Mouse (Mus musculus): ENCODE measurements around the gene Pax8. TPM values are rescaled to one million over a fixed set of nuclear protein-coding genes. Genes with fewer than 3 reads are reported as not detected.

Gene Pax8
- polyA plus RNA-seq, 1 experiment from 2014 or later, result 23.7 TPM

- Histone ChIP-seq H3K27ac (no peak overlapping the region), H3K36me3 (no peaks in the 10 kb centered on the region), H3K4me3 (no peak overlapping the region), H3K9me3 (no peaks in the 10 kb centered on the region), H3K27me3 (ENCODE audit: insufficient read depth, poor library complexity, severe bottlenecking) (no peaks in the 10 kb centered on the region), H3K4me1 (replicated peaks) (no peaks in the 10 kb centered on the region)
- no peak for DNase-seq (ENCODE audit: low spot score)
- WGBS, result 27% methylated on average over 2 of the region's 2 CpGs
Measured at GRCm38 (mm10) chr2:24397115-24397514, 78.3 kb downstream of the Pax8 start.

DNA sequence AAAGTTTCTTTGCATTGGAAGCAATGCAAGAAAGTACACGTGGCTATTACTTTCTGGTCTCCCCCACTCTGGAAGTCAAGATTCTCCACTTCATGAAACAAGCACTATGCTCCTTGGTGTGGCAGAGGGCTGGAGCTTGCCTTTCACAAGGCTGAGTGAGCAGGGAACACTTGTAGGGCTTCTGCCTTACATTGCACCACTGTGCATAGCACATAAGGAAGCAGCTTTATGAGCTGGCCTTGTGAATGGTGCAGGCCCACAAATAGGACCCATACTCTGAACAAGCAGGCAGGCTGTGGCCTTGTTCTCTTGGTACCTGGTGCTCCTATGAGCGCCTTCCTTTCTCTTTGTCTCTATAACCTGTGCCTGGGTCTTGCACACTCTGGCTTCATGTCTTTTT is 82.1 kb downstream of the Pax8 start:
- Histone ChIP-seq H3K4me1 (replicated peaks) (no peaks in the 10 kb centered on the region), H3K27me3 (ENCODE audit: insufficient read depth, poor library complexity, severe bottlenecking) (no peaks in the 10 kb centered on the region), H3K9me3 (no peaks in the 10 kb centered on the region), H3K27ac (no peak overlapping the region), H3K4me3 (no peak overlapping the region), H3K36me3 (no peaks in the 10 kb centered on the region)
- no peak for DNase-seq (ENCODE audit: low spot score)
- WGBS, result 88% methylated on average over 2 of the region's 2 CpGs

DNA sequence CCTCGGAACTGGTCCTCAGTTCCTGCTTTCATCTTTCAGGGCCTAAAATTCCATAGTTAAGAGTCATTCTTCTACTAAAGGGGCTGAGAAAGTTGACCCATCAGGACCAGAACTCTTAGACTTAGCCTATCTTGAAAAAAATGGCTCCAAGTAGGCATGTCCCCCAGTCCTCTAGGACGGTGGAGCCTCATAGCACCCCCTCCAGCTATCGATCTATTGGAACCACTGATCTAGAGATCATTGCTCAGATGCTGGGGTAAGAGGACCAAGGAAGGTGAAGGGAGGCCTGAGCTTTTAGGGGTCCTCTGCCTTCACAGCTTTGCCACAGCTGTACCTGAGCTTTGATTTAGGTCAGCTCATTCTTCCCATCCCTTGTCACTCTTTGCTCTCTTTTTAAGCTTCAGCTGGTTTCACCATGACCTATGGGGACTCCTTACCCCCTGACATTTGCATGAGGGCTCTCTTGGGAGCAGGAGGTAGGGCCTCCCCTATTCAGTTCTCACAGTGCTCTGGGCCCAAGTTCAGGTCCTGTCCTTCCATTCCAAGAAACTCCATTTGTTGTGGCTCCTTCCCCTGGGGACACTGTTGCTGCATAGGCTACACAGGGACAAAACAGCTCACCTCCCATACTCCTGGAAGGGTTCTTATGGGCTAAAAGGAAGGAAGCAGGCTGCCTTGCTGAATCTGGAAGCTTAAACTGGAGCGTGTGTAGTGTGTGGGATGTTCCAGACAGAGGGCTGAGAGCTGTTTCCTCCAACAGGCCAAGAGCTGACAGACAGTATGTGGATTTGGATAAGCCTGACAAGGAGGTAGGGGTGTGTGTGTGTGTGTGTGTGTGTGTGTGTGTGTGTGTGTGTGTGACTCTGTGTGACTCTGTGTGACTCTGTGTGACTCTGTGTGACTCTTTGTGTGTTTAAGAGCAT is 87.8 kb downstream of the Pax8 start:
- DNase-seq (ENCODE audit: low spot score), result no peak
- Histone ChIP-seq H3K36me3 (no peaks in the 10 kb centered on the region), H3K9me3 (no peaks in the 10 kb centered on the region), H3K27me3 (ENCODE audit: insufficient read depth, poor library complexity, severe bottlenecking) (no peaks in the 10 kb centered on the region), H3K27ac (no peak overlapping the region), H3K4me1 (replicated peaks) (no peaks in the 10 kb centered on the region), H3K4me3 (no peak overlapping the region)
- WGBS, result 95% methylated on average over 4 of the region's 4 CpGs

DNA sequence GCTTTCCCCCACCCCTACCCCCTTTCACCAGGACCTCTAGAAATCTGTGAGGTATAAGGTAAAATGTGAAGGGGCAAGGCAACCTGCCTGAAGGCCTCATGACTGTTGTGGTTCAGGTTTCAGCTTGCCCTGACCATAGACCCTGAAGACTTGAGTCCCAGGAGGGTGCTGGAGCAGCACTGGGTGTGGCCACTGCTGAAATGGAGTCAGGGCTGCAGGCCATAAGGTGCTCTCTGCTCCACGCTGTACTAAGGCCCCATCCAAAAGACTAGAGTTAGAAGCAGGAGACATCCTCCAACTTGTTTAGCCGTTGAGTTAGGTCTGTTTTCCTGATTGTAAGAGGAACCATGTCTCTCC is 88.5 kb downstream of the Pax8 start:
- DNase-seq (ENCODE audit: low spot score), result no peak
- WGBS, result 89% methylated on average over 2 of the region's 2 CpGs
- H3K4me1 ChIP-seq (replicated peaks), result no peaks in the 10 kb centered on the region
- H3K4me3 ChIP-seq, result no peak overlapping the region
- H3K9me3 ChIP-seq, result no peaks in the 10 kb centered on the region
- no peak overlapping the region for H3K27ac ChIP-seq
- no peaks in the 10 kb centered on the region for H3K36me3 ChIP-seq
- no peaks in the 10 kb centered on the region for H3K27me3 ChIP-seq (ENCODE audit: insufficient read depth, poor library complexity, severe bottlenecking)

GRCm38 (mm10) chr2:24386158-24386963 is 89.0 kb downstream of the Pax8 start:
- no peaks in the 10 kb centered on the region for H3K4me1 ChIP-seq (replicated peaks)
- H3K36me3 ChIP-seq, result no peaks in the 10 kb centered on the region
- 87% methylated on average over 21 of the region's 21 CpGs for WGBS
- no peak for DNase-seq (ENCODE audit: low spot score)
- H3K4me3 ChIP-seq, result no peak overlapping the region
- H3K9me3 ChIP-seq, result no peaks in the 10 kb centered on the region
- no peaks in the 10 kb centered on the region for H3K27me3 ChIP-seq (ENCODE audit: insufficient read depth, poor library complexity, severe bottlenecking)
- no peak overlapping the region for H3K27ac ChIP-seq

- Histone ChIP-seq H3K27ac (no peak overlapping the region), H3K9me3 (no peaks in the 10 kb centered on the region), H3K4me1 (replicated peaks) (no peaks in the 10 kb centered on the region), H3K27me3 (ENCODE audit: insufficient read depth, poor library complexity, severe bottlenecking) (no peaks in the 10 kb centered on the region), H3K36me3 (no peaks in the 10 kb centered on the region), H3K4me3 (no peak overlapping the region)
- DNase-seq (ENCODE audit: low spot score), result no peak
- WGBS, result 84% methylated on average over 14 of the region's 14 CpGs
Measured at GRCm38 (mm10) chr2:24385111-24385961, 90.1 kb downstream of the Pax8 start.

DNA sequence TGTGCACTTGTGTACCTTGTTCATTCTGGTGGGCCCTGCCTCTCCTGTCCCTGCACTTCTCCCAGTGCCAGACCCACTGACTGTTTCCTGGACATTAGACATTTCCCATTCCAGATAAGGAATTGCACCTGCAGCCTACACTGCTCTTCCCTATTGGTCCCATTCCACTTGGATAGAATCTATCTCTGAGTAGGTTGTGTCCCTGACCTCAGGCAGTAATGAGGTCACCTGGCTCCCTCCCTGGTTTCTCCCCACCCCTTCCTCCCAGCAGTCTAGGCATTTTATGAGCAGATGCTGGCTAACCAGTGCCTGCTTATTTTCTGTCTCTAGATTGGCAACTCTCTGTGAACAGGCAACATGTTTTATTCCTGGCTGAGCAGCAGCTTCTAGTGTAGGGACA is 91.0 kb downstream of the Pax8 start:
- no peaks in the 10 kb centered on the region for H3K4me1 ChIP-seq (replicated peaks)
- no peak for DNase-seq (ENCODE audit: low spot score)
- no peak overlapping the region for H3K27ac ChIP-seq
- H3K27me3 ChIP-seq (ENCODE audit: insufficient read depth, poor library complexity, severe bottlenecking), result no peaks in the 10 kb centered on the region
- no peak overlapping the region for H3K4me3 ChIP-seq
- H3K9me3 ChIP-seq, result no peaks in the 10 kb centered on the region
- no peaks in the 10 kb centered on the region for H3K36me3 ChIP-seq

DNA sequence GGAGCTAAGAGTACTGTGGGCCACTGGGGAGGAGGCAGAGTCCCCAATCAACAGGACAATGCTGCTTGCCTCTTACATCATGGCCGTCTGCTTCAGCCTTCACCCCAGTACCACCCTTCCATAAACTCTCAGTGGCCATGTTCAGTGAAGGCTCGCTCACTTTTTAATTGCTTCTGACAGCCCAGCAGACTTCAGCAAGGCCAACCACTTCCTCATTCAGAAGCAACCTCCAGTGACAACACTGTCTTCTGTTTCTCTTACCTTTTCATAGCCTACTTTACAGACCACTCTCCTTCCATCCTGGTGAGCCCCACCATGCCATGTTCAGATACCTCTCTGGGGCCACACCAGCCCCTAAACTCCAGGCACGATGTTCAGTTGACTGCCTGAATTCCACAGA is 91.8 kb downstream of the Pax8 start:
- DNase-seq (ENCODE audit: low spot score), result no peak
- no peak overlapping the region for H3K4me3 ChIP-seq
- H3K4me1 ChIP-seq (replicated peaks), result no peaks in the 10 kb centered on the region
- WGBS, result 82% methylated on average over 3 of the region's 3 CpGs
- no peak overlapping the region for H3K27ac ChIP-seq
- no peaks in the 10 kb centered on the region for H3K27me3 ChIP-seq (ENCODE audit: insufficient read depth, poor library complexity, severe bottlenecking)
- no peaks in the 10 kb centered on the region for H3K36me3 ChIP-seq
- no peaks in the 10 kb centered on the region for H3K9me3 ChIP-seq

DNA sequence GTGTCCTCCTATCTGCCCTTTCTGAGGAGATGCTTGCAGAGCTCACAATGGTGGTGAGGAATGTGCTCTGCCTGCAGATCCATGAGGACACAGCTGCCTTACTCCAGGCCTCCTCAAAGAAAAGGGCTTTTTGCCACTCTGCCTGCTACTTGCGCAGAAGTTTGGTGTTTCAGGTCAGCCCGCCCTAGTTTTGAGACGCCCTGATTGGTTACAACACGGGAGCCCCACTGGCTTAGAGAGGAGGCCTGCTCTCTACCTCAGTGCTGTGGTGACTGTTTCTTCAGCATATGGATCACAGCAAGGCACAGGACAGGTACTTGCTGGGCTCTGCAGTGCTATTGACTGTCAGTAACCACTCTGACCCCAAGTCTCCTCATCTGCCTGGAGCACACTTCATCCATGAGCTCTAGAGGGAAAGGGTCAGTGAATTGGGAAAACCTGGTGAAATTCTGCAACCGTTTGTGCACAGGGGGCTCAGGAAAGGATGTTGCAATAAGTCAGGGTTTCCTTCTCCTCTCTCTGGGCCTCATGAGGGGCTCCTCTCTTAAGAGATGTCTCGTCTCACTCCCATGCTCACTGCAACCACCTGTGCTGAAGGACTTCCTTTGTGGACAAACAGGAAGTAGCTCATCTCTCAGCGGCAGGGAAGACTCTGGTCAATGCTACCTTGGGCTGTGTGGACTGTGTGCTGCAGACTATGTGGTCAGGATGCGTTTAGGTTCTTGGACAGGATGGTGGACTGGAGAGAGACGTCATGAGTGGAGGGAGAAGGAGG is 92.8 kb downstream of the Pax8 start:
- 77% methylated on average over 9 of the region's 9 CpGs for WGBS
- H3K27me3 ChIP-seq (ENCODE audit: insufficient read depth, poor library complexity, severe bottlenecking), result no peaks in the 10 kb centered on the region
- H3K9me3 ChIP-seq, result no peaks in the 10 kb centered on the region

DNA sequence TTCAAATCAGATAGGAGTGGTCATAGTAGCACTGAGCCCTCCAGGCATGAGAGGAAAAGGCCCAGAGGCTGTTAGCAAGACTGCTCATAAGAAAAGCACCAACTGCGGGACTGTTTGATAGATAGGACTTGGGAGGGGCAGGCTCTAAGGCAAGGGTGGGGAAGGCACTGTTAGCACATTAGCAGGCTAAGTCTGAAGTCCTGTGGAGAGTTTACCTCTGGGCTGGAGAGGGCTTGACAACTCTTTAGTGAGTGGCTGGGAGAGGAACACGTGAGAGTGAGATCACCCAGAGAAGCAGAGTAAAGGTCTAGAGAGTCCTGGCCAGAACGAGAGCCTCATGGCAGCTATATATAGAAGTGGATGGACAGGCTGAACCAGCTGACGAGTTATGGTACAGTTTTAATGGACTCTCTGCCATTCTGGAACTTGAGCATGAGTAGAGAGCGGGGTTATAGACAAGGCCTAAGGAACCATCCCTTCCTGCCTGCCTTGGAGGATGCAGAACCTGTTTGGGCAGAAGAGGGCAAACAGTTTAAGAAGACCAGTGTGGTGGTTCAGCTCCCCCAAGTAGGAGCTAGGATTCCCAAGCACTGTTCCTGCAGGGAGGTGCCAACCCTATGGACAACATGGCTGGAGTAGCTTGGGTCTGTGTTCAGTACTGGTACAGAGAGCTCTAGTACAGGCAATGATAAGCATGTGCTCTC is 96.5 kb downstream of the Pax8 start:
- Histone ChIP-seq H3K27ac (no peak overlapping the region), H3K4me1 (replicated peaks) (no peaks in the 10 kb centered on the region), H3K27me3 (ENCODE audit: insufficient read depth, poor library complexity, severe bottlenecking) (no peaks in the 10 kb centered on the region), H3K4me3 (no peak overlapping the region), H3K36me3 (no peaks in the 10 kb centered on the region), H3K9me3 (no peaks in the 10 kb centered on the region)
- no peak for DNase-seq (ENCODE audit: low spot score)
- WGBS, result 84% methylated on average over 5 of the region's 5 CpGs

More for the DNA sequence above, 92.8 kb downstream of the Pax8 start:
- Histone ChIP-seq H3K36me3 (no peaks in the 10 kb centered on the region), H3K4me3 (no peak overlapping the region), H3K4me1 (replicated peaks) (no peaks in the 10 kb centered on the region), H3K27ac (no peak overlapping the region)
- DNase-seq (ENCODE audit: low spot score), result no peak
